Mouse (Mus musculus): ENCODE measurements at regions not wholly inside any gene's neighbourhood (a gene's known extent, or its start where the extent isn't known, plus 50 kb on each side); places are given as distances from the start of the nearest gene placed in this dataset.

- WGBS, result 27% methylated on average over 9 of the region's 11 CpGs
- H3K4me1 ChIP-seq (replicated peaks; ENCODE audit: insufficient read depth, low read length), result no peaks in the 10 kb centered on the region; the same call in 1 of the 2 replicates
- no peak overlapping the region for H3K27ac ChIP-seq
- no peak overlapping the region for H3K4me2 ChIP-seq (ENCODE audit: low read length)
- no peaks in the 10 kb centered on the region for H3K9me3 ChIP-seq (replicated peaks; ENCODE audit: low read length)
- no peaks in the 10 kb centered on the region for H3K27me3 ChIP-seq (ENCODE audit: insufficient read depth, low read length)
- 0 out of 2 replicates have a peak, but pooled peaks have one; percentile 29 for ATAC-seq (replicated peaks; ENCODE audit: low FRiP score, low read depth)
- no peaks in the 10 kb centered on the region for H3K36me3 ChIP-seq (ENCODE audit: insufficient read depth, low read length)
- TF ChIP-seq CTCF (IDR thresholded peaks at IDR 0.05; ENCODE audit: low read depth), result no peak
- no peak overlapping the region for H3K4me3 ChIP-seq (replicated peaks; ENCODE audit: low read depth, low read length)
- no peak overlapping the region for H3K9ac ChIP-seq (ENCODE audit: low read depth, low read length)
- no peak for DNase-seq (ENCODE audit: low spot score)
Measured at GRCm38 (mm10) chr15:59146586-59147085, 257.5 kb downstream of the Gm49356 start.

GRCm38 (mm10) chr15:59148531-59148930 lies 259.4 kb downstream of the Gm49356 start:
- Histone ChIP-seq H3K9ac (ENCODE audit: low read depth, low read length) (no peak overlapping the region), H3K4me1 (replicated peaks; ENCODE audit: insufficient read depth, low read length) (no peaks in the 10 kb centered on the region; the same call in 1 of the 2 replicates), H3K4me2 (ENCODE audit: low read length) (no peak overlapping the region), H3K27me3 (ENCODE audit: insufficient read depth, low read length) (no peaks in the 10 kb centered on the region), H3K36me3 (ENCODE audit: insufficient read depth, low read length) (no peaks in the 10 kb centered on the region), H3K4me3 (replicated peaks; ENCODE audit: low read depth, low read length) (no peak overlapping the region), H3K9me3 (replicated peaks; ENCODE audit: low read length) (no peaks in the 10 kb centered on the region), H3K27ac (no peak overlapping the region)
- no peak for DNase-seq (ENCODE audit: low spot score)
- ATAC-seq (replicated peaks; ENCODE audit: low FRiP score, low read depth), result no peak
- 90% methylated on average over 5 of the region's 5 CpGs for WGBS
- no peak for TF ChIP-seq CTCF (IDR thresholded peaks at IDR 0.05; ENCODE audit: low read depth)

GRCm38 (mm10) chr15:59151506-59151905 lies 262.4 kb downstream of the Gm49356 start:
- 84% methylated on average over 5 of the region's 5 CpGs for WGBS
- Histone ChIP-seq H3K4me1 (replicated peaks; ENCODE audit: insufficient read depth, low read length) (no peaks in the 10 kb centered on the region; the same call in 1 of the 2 replicates), H3K36me3 (ENCODE audit: insufficient read depth, low read length) (no peaks in the 10 kb centered on the region), H3K27ac (no peak overlapping the region), H3K4me3 (replicated peaks; ENCODE audit: low read depth, low read length) (no peak overlapping the region), H3K9me3 (replicated peaks; ENCODE audit: low read length) (no peaks in the 10 kb centered on the region), H3K4me2 (ENCODE audit: low read length) (no peak overlapping the region), H3K9ac (ENCODE audit: low read depth, low read length) (no peak overlapping the region), H3K27me3 (ENCODE audit: insufficient read depth, low read length) (no peaks in the 10 kb centered on the region)
- ATAC-seq (replicated peaks; ENCODE audit: low FRiP score, low read depth) (no peak), DNase-seq (ENCODE audit: low spot score) (no peak)
- no peak for TF ChIP-seq CTCF (IDR thresholded peaks at IDR 0.05; ENCODE audit: low read depth)

- Histone ChIP-seq H3K4me3 (replicated peaks; ENCODE audit: low read depth, low read length) (no peak overlapping the region), H3K9me3 (replicated peaks; ENCODE audit: low read length) (no peaks in the 10 kb centered on the region), H3K27me3 (ENCODE audit: insufficient read depth, low read length) (no peaks in the 10 kb centered on the region), H3K27ac (no peak overlapping the region), H3K4me1 (replicated peaks; ENCODE audit: insufficient read depth, low read length) (no peaks in the 10 kb centered on the region), H3K4me2 (ENCODE audit: low read length) (no peak overlapping the region), H3K9ac (ENCODE audit: low read depth, low read length) (no peak overlapping the region), H3K36me3 (ENCODE audit: insufficient read depth, low read length) (no peaks in the 10 kb centered on the region)
- WGBS, result 91% methylated on average over 6 of the region's 6 CpGs
- DNase-seq (ENCODE audit: low spot score), result no peak
- ATAC-seq (replicated peaks; ENCODE audit: low FRiP score, low read depth), result no peak
- TF ChIP-seq CTCF (IDR thresholded peaks at IDR 0.05; ENCODE audit: low read depth), result no peak
Measured at GRCm38 (mm10) chr15:59152786-59153388, 263.8 kb downstream of the Gm49356 start.

- 75% methylated on average over 16 of the region's 16 CpGs for WGBS
- no peak overlapping the region for H3K4me3 ChIP-seq (replicated peaks; ENCODE audit: low read depth, low read length)
- DNase-seq (ENCODE audit: low spot score), result no peak
Measured at GRCm38 (mm10) chr15:59153416-59154250, 264.5 kb downstream of the Gm49356 start.

GRCm38 (mm10) chr15:59154407-59155288 lies 265.6 kb downstream of the Gm49356 start:
- H3K27me3 ChIP-seq (ENCODE audit: insufficient read depth, low read length), result no peaks in the 10 kb centered on the region
- no peaks in the 10 kb centered on the region for H3K4me1 ChIP-seq (replicated peaks; ENCODE audit: insufficient read depth, low read length)
- H3K4me2 ChIP-seq (ENCODE audit: low read length), result no peak overlapping the region
- TF ChIP-seq CTCF (IDR thresholded peaks at IDR 0.05; ENCODE audit: low read depth), result no peak
- H3K27ac ChIP-seq, result no peak overlapping the region
- ATAC-seq (replicated peaks; ENCODE audit: low FRiP score, low read depth) (no peak), DNase-seq (ENCODE audit: low spot score) (no peak)
- no peak overlapping the region for H3K4me3 ChIP-seq (replicated peaks; ENCODE audit: low read depth, low read length)
- H3K9ac ChIP-seq (ENCODE audit: low read depth, low read length), result no peak overlapping the region
- H3K36me3 ChIP-seq (ENCODE audit: insufficient read depth, low read length), result no peaks in the 10 kb centered on the region
- WGBS, result 41% methylated on average over 6 of the region's 6 CpGs
- H3K9me3 ChIP-seq (replicated peaks; ENCODE audit: low read length), result no peaks in the 10 kb centered on the region

More at GRCm38 (mm10) chr15:59153416-59154250, 264.5 kb downstream of the Gm49356 start:
- Histone ChIP-seq H3K27ac (no peak overlapping the region), H3K27me3 (ENCODE audit: insufficient read depth, low read length) (no peaks in the 10 kb centered on the region), H3K4me1 (replicated peaks; ENCODE audit: insufficient read depth, low read length) (no peaks in the 10 kb centered on the region), H3K9ac (ENCODE audit: low read depth, low read length) (no peak overlapping the region), H3K36me3 (ENCODE audit: insufficient read depth, low read length) (no peaks in the 10 kb centered on the region), H3K9me3 (replicated peaks; ENCODE audit: low read length) (no peaks in the 10 kb centered on the region), H3K4me2 (ENCODE audit: low read length) (no peak overlapping the region)
- no peak for TF ChIP-seq CTCF (IDR thresholded peaks at IDR 0.05; ENCODE audit: low read depth)
- ATAC-seq (replicated peaks; ENCODE audit: low FRiP score, low read depth), result no peak

All from kidney, postnatal 0 days (tissue).